Mouse (Mus musculus): ENCODE data around the gene Cacna1i. TPM values are rescaled to one million over a fixed set of nuclear protein-coding genes. Genes with fewer than 3 reads are reported as not detected.

Cacna1i gene
- polyA plus RNA-seq (2014; fragmentation: Illumina TruSeq; extraction: RNeasy Lipid Tissue Mini Kit (QIAGEN cat#74804); ENCODE audit: low read depth, low replicate concordance): 0.11 TPM

DNA sequence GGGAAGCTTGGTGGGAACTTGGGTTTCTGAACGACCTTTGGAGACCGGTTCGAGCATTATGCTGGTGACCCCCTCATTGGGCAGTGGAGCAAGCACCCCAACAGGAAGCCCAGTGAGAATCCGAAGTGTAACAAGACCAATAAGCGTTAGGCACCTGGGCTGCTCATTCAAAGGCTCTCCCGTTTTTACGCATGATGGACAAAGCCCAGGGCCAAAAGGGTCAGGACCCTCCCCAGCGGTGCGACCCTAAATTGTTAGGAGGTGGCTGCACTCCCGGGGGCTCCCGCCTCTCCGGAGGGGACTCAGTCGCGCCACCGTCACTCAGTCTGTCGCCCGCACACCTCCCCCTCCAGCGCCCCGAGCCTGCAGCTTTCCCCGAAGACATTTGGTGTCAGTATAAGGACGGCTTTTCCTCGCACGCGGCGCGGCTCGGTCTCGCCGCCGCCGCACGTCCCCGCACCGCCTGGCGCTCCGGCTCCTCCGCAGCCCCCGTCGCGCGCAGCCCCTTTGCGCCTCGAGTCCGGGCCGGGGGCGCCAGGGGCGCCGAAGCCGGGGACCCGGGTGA, at the start of gene Cacna1i:
Gene Cacna1i (plus strand): TSS at position 388 of the 565 bp plus-strand sequence.

DNA sequence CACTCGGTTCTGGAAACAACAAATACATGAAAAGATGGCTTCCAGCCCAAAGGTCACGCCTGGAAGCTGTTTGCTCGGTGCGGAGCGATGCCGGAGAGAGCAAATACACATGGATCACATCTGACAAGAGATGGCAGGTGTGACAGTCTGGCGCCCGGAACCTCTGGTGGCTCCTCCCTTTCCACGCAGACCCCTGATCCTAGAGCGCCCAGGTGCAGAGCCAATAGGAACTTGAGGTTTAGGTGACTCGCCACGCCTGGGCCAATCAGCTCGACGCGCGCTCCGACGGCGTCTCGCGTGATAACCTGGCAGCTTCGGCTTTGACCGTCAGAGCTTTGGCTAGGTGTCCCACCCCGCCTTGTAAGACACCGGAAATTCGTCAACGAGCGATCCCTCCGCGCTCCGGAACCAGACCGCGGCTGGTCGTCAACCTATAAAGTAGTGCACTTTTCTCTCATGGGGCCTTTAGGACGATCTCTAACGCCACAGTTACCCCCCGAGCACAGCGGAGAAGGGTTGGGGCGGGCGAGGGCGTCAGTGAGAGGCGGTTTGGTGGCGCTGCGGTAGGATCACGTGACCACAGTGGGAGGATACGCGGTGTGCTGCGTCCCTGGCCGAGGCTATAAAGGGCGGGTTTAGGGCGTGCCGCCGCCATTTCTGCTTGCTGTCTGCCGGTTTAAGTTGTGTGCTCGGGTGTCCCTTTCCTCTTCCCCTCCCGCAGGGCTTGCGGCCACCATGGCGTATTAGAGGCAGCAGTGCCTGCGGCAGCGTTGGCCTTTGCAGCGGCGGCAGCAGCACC, 32.0 kb upstream of the Cacna1i start, which contains the start of gene Atf4:
Gene Atf4 (plus strand): TSS at position 338 of the 799 bp plus-strand sequence.

DNA sequence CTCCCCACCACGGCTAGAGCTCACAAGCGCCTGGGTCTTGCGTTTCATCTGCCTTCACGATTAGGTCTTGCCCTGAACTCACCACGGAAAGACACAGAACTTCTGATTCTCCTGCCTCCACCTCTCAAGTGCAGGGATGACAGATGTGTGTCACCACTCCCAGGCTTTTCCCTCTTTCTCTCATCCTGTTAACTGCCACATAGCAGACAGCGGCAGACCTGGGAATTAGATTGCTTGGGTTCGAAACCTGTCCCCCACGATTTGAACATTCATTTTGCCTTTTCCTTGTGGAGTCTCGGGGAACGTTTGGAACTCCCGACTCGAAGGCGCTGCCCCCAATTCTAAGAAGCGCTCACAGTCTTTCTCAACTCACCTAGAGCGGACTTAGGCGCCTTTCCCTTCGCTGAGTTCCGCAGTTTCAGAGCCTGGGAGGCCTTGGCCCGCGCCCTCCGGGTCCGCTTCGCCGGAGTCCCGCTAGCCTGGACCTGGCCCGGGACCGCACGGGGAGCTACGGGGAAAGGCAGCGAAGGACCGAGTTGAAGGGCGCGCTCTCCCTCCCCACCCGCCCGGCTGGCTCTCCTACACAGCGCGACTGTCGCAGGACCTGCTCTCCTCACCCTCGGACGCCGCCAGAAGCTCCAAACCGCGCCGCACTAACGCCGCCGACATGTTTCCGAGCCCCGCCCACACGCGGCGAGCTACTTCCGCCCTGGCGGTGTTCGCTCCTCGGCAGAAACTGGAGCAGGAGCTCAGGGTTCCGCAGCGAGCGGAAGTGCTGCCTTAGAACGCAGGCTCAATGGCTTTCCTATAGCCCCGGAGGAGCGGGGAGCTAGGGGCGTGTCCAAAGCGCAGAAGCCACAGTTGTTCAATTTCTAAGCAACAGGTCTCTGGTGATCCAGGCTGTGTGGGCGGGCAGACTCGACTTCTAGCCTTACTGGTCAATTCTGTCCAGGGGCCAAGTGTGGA, 23.1 kb upstream of the Cacna1i start, which contains the start of gene Rps19bp1:
Gene Rps19bp1 (minus strand): TSS at position 706 of the 966 bp plus-strand sequence.

Other genes with a start within 250 kb of the Cacna1i start
- 0.06 TPM for gene Syngr1, start 195.9 kb upstream of the Cacna1i start, polyA plus RNA-seq (2014; fragmentation: Illumina TruSeq; extraction: RNeasy Lipid Tissue Mini Kit (QIAGEN cat#74804); ENCODE audit: low read depth, low replicate concordance)
- 57.2 TPM for gene Rpl3, start 195.4 kb upstream of the Cacna1i start, polyA plus RNA-seq (2014; fragmentation: Illumina TruSeq; extraction: RNeasy Lipid Tissue Mini Kit (QIAGEN cat#74804); ENCODE audit: low read depth, low replicate concordance)
- gene Tab1, start 154.1 kb upstream of the Cacna1i start, polyA plus RNA-seq (2014; fragmentation: Illumina TruSeq; extraction: RNeasy Lipid Tissue Mini Kit (QIAGEN cat#74804); ENCODE audit: low read depth, low replicate concordance): 0.08 TPM
- 0.25 TPM for gene Mgat3, start 113.5 kb upstream of the Cacna1i start, polyA plus RNA-seq (2014; fragmentation: Illumina TruSeq; extraction: RNeasy Lipid Tissue Mini Kit (QIAGEN cat#74804); ENCODE audit: low read depth, low replicate concordance)
- 19.4 TPM for gene Mief1, start 53.2 kb upstream of the Cacna1i start, polyA plus RNA-seq (2014; fragmentation: Illumina TruSeq; extraction: RNeasy Lipid Tissue Mini Kit (QIAGEN cat#74804); ENCODE audit: low read depth, low replicate concordance)
- not detected for gene AC140267.1, start 51.4 kb upstream of the Cacna1i start, polyA plus RNA-seq (2014; fragmentation: Illumina TruSeq; extraction: RNeasy Lipid Tissue Mini Kit (QIAGEN cat#74804); ENCODE audit: low read depth, low replicate concordance)
- gene Atf4, start 32.1 kb upstream of the Cacna1i start, polyA plus RNA-seq (2014; fragmentation: Illumina TruSeq; extraction: RNeasy Lipid Tissue Mini Kit (QIAGEN cat#74804); ENCODE audit: low read depth, low replicate concordance): 28.9 TPM
- gene Rps19bp1, start 22.9 kb upstream of the Cacna1i start, polyA plus RNA-seq (2014; fragmentation: Illumina TruSeq; extraction: RNeasy Lipid Tissue Mini Kit (QIAGEN cat#74804); ENCODE audit: low read depth, low replicate concordance): 3.8 TPM